Mouse (Mus musculus) ovary, postnatal 14 days (tissue): Measurements from ENCODE around the gene Mcm10.

Experiments
- DNase-seq: peaks from one replicate; pipeline ENCODE4 v3.0.0; 2022; ENCODE audit warnings: low spot score

Mcm10 gene

GRCm38 (mm10) chr2:5032665-5033064 lies 20.1 kb upstream of the Mcm10 start:
- no peak for DNase-seq

GRCm38 (mm10) chr2:5031215-5031614 lies 18.6 kb upstream of the Mcm10 start:
- DNase-seq = no peak

GRCm38 (mm10) chr2:5029808-5030207 lies 17.2 kb upstream of the Mcm10 start:
- DNase-seq = no peak

GRCm38 (mm10) chr2:5028047-5028446 lies 15.5 kb upstream of the Mcm10 start:
- no peak for DNase-seq

- DNase-seq = no peak
These were observed 14.5 kb upstream of the Mcm10 start for GRCm38 (mm10) chr2:5027057-5027456.

GRCm38 (mm10) chr2:5025162-5025733 lies 12.7 kb upstream of the Mcm10 start:
- DNase-seq = no peak

GRCm38 (mm10) chr2:5023699-5024399 lies 11.3 kb upstream of the Mcm10 start:
- no peak for DNase-seq

- no peak for DNase-seq
These were observed 10.7 kb upstream of the Mcm10 start for GRCm38 (mm10) chr2:5023275-5023674.

GRCm38 (mm10) chr2:5019708-5020107 lies 7.1 kb upstream of the Mcm10 start:
- no peak for DNase-seq

GRCm38 (mm10) chr2:5016922-5017321 lies 4.3 kb upstream of the Mcm10 start:
- DNase-seq = no peak

- no peak for DNase-seq
These were observed 2.9 kb upstream of the Mcm10 start for GRCm38 (mm10) chr2:5015527-5015926.

- DNase-seq = no peak
These were observed 2.0 kb upstream of the Mcm10 start for GRCm38 (mm10) chr2:5014616-5015015.

- no peak for DNase-seq
These were observed 597 bp downstream of the Mcm10 start for GRCm38 (mm10) chr2:5011898-5012490.

GRCm38 (mm10) chr2:5007107-5007506 lies 5.5 kb downstream of the Mcm10 start:
- DNase-seq = no peak

- no peak for DNase-seq
These were observed 11.3 kb downstream of the Mcm10 start for GRCm38 (mm10) chr2:5001266-5001665.

- no peak for DNase-seq
These were observed 13.7 kb downstream of the Mcm10 start for GRCm38 (mm10) chr2:4998905-4999304.

- DNase-seq = no peak
These were observed 16.2 kb downstream of the Mcm10 start for GRCm38 (mm10) chr2:4996421-4996824.

- DNase-seq = no peak
These were observed 16.9 kb downstream of the Mcm10 start for GRCm38 (mm10) chr2:4995646-4996045.

GRCm38 (mm10) chr2:4994436-4994835 lies 18.2 kb downstream of the Mcm10 start:
- no peak for DNase-seq

GRCm38 (mm10) chr2:4993584-4993983 lies 19.0 kb downstream of the Mcm10 start:
- no peak for DNase-seq

- DNase-seq = no peak
These were observed 23.7 kb downstream of the Mcm10 start for GRCm38 (mm10) chr2:4988826-4989424.

- DNase-seq = no peak
These were observed 25.0 kb downstream of the Mcm10 start for GRCm38 (mm10) chr2:4987388-4988180.
